Mouse (Mus musculus) lung, adult 2 months (tissue): ENCODE measurements at regions not wholly inside any gene's neighbourhood (a gene's known extent, or its start where the extent isn't known, plus 50 kb on each side); places are given as distances from the start of the nearest gene placed in this dataset.

Source experiments
- CTCF ChIP-seq: fragments of 200-500 bp; IDR thresholded peaks from 2 replicates; pipeline ENCODE4 v1.5.1; 2011; ENCODE audit warnings: mild to moderate bottlenecking, low read length, control low read depth; ENCODE audit not compliant: insufficient read depth
- POLR2A ChIP-seq: fragments of 200-500 bp; IDR thresholded peaks from 2 replicates; pipeline ENCODE4 v1.6.1; 2011; ENCODE audit warnings: low read depth, mild to moderate bottlenecking, control low read depth, low read length, borderline replicate concordance; ENCODE audit errors: extremely low read depth

DNA sequence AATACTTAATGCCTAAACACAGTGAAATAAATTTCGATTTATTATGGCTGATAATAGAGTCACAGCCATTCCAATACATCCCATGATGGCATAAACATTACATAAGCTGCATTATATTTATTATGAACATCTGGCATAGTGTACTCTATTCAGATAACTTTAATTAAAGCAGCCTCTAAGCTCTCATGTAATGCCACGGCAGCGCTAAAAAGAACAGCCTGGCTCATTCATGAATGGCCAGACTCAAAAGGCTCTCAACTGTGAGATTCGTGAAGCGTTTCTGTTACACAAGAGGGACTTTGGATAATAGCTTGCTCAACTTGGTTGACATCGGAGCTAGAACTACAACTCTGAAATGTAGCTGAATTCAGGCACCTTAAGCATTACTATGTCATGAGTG is 497.1 kb upstream of the Adamts16 start:
- no peak for TF ChIP-seq POLR2A
- no peak for TF ChIP-seq CTCF
